Mouse (Mus musculus): ENCODE results near the gene Rsad2. TPM values are rescaled to one million over a fixed set of nuclear protein-coding genes. Genes with fewer than 3 reads are reported as not detected.
"Not testable (repeated sequence)": the region's sequence is repeated elsewhere in the genome, so short reads cannot be mapped to it uniquely, and the experiment has no call there.

Gene Rsad2
- total RNA-seq (2021): 1 to 10 TPM in 1 of 2 experiments, under 1 TPM in 1; 0.46 to 1.0 TPM
- long read RNA-seq: 0 reads

DNA sequence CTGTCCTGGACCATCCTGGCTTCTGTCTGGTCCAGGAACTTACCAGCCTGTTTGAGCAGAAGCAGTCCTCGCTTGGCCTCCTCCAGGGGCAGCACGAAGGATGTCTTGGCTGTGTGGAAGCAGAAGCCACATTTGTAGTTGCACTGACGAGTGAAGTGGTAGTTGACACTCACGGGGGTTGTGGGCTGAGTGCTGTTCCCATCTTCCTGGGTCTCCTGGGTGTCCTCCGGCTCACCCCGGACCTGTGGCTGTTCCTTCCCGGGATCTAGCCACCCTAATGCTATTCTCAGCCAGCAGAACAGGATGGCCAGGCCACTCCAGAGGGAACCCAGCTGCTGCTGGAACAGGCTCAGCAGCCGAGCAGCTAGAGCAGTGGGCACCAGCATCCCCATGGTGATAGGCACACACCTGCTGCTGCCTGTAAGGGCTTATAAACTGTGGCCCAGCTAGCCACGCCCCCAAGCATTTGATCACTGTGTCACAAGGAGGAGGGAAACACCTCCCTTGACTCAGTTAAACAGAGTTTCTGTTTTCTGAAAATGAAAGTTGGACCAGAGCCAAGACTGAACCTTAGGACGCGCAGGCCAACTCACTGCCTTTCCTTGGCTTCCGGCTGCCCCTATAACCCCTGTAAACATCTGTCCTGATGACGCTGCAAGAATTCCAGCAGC lies at the start of gene Rsad2:
Rsad2 (minus strand) TSS at position 425 of the 671 bp plus-strand sequence.
- DNase-seq (ENCODE audit: low spot score in 2 of 2): peak; percentile 29 to 31

DNA sequence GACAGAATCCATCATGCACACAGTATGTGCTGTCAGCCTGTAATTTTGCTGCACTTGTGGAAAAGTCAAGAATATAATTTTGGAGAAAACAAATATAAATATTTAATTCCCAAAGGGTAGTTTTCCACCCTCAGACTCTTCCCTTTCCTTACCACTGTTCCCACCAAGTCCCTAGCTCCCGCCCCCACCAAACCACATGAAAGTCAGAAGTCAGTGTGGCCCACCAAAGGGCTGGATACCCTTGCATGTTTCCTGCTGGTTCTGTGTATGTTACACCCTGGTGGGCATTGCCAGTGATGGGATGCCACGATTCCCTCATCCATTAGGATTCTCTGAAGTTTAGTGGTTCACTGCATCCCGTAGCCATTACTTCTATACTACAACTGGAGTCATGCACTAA lies 44.8 kb upstream of the Rsad2 start:
- no peak for DNase-seq (ENCODE audit: low spot score in 2 of 2)

DNA sequence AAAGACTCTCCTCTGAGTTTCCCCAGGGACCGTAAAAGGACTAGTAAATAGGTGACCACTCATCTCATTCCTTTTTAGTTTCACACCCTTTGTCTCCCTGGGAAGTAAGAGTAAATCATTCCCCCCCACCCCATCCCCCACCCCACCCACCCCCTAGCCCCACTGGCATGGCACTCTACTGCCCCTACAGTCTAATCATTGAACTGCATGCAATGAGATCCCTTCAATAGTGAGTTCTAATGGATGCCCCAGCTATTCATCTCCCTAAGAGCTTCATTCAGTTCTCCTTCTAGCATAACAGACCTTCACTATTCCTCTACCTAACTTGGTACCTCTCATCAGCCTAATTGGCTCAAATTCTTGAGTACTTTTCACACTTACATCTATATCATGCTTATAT lies 33.7 kb upstream of the Rsad2 start:
- no peak for DNase-seq (ENCODE audit: low spot score in 2 of 2)

- DNase-seq (ENCODE audit: low spot score in 2 of 2): no peak
These were observed 32.5 kb upstream of the Rsad2 start for GRCm38 (mm10) chr12:26488617-26489274.

DNA sequence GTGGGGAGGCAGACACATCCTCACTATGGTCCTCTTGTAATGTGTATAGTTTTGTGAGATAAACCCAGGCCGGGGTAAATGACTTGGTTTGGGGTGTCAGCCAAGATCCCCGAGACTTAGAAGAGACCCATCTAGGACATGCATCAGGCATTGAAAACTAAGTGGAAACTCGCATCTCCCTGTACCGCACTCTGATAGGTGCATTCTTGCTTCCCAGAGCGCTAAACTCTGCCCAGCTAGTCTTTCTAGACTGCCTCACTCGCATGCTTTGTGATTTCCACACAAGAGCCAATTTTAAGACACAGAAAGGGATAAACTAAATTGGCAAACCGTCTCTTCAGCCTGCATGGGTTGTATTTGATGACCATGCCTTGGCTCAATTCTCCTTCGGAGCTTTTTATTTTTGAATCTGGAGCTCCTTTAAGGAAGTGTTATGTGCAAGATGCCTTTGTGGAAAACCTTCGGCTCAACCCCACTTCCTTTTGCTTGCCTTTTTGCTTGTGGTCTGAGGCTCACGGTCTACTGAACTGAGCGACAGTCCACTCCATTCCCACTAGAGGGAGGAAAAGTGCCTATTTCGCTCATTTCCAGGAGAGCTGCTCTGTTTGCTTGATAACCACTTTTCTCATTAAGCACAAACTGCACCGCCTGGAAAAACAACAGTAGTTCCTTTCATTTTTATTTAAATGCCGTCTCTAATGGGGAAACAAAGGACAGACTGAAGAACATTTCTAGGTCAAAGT lies 31.8 kb upstream of the Rsad2 start:
- DNase-seq (ENCODE audit: low spot score in 2 of 2): peak; percentile 56 to 57

- DNase-seq (ENCODE audit: low spot score in 2 of 2): not testable (repeated sequence)
These were observed 29.7 kb upstream of the Rsad2 start for GRCm38 (mm10) chr12:26485738-26486580.

DNA sequence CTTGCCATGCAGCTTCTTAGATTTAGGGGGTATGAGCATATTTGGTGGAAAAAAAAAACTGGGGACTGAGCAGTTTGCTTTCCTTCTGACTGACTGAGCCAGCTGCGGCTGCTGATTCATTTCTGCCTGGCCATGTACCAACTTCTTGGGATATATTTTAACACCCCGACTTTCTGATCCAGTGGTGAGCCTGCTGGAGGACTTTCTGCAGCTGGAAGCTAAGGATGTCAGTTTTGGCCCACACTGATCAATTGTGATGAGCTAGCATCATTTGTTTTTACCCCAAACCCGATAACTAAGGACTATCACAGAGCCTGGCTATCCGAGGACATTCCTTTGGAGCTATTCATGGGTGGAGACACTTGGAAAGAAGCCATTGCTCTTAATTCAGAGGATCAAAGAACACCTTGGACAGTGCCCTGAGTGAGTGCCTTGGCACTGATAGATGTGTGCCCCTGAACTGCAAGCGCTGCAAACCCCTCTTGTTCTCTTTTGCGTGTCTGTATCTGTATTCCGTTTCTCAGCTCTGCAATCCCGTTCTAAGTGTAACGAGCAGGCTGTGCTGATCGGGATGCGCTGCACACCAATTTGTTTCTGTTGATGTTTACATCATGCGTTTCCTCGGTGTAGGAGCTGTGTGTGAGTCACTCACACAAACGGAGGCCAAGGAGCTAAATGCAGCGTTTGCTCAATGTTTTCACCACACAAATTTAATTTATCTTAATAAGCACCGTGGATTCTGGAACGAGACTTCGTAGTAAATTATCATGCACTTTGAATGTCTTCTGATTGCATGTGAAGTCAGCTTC lies 22.1 kb upstream of the Rsad2 start:
- DNase-seq (ENCODE audit: low spot score in 2 of 2): no peak

- DNase-seq (ENCODE audit: low spot score in 2 of 2): no peak
These were observed 20.9 kb upstream of the Rsad2 start for GRCm38 (mm10) chr12:26477198-26477597.

GRCm38 (mm10) chr12:26473746-26474145 lies 17.5 kb upstream of the Rsad2 start:
- DNase-seq (ENCODE audit: low spot score in 2 of 2): no peak

DNA sequence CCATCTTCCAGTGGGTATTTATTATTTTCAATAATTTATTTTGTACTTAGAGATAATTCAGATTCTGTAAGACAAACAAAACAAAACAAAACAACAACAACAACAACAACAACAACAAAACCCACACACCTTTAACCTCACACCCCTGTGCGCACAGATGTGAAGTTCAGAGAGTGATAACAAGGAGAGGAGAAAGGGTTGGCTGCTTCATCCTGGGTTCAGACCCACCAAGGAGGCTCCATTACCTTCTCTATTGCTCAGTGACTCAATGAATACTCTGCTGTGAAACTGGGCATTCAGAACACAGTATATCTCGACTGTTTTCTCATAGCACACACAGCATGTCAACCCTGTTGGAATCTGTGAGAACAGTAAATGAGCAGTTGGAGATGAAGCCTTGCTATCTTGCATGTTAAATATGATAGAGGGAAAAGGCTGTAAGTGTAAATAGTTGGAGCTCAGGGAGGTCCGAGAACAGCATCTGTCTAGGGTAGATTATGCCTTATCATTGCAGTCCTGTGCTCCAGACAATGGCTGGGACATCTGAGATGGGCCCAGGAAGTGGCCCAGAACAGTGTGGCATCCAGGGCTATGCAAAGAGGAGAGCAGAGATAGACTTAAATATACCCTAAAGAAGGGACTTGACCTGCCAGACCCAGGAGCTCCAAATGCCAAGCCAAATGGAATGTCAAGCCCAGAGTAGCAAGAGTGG lies 16.7 kb upstream of the Rsad2 start:
- no peak for DNase-seq (ENCODE audit: low spot score in 2 of 2)

- DNase-seq (ENCODE audit: low spot score in 2 of 2): no peak
These were observed 15.1 kb upstream of the Rsad2 start for GRCm38 (mm10) chr12:26471376-26471775.

- DNase-seq (ENCODE audit: low spot score in 2 of 2): no peak
These were observed 13.8 kb upstream of the Rsad2 start for GRCm38 (mm10) chr12:26470042-26470409.

GRCm38 (mm10) chr12:26469098-26470041 lies 13.1 kb upstream of the Rsad2 start, which contains the start of gene Cmpk2:
Cmpk2 (plus strand) TSS chr12:26469204.
- peak; percentile 90 to 93 for DNase-seq (ENCODE audit: low spot score in 2 of 2)

DNA sequence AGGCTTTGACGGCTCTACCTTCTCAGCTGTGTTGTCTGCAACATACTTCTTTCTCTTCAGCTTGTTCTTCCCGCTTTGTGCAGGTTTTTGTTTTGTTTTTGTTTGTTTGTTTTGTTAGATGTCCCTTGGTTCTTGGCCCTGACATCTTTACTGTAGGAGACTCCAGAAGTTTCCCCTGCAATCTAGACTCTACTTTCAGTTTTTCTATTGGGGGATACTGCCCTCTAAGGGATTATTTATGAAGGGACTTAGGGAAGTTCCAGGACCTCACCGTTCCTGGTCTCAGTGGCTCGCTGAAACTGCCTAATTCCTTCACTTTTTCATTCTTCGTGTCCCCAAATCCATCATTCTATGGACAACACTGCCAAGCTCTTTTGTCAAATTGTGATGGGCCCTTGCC lies 9.3 kb upstream of the Rsad2 start:
- DNase-seq (ENCODE audit: low spot score in 2 of 2): no peak

GRCm38 (mm10) chr12:26460091-26460490 lies 3.8 kb upstream of the Rsad2 start:
- DNase-seq (ENCODE audit: low spot score in 2 of 2): no peak

DNA sequence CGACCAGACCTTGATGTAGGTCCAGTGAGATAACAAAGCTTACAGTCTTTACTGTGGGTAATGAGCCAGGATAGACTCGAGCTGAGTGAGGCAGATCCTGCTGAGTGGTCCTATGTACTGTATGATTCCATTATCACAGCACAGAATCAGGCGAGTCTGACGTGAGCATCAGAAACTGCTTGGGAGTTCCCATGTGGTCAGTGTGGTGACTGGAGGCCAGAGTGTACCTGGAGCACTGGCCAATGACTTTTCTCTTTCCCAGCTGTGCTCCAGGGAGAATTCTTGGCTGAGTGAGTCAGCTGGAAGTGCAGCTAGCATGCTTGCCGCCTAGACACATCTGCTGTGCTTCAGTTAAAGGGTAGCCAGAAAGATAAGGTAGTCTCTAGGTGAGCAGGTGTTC lies 1.6 kb downstream of the Rsad2 start:
- no peak for DNase-seq (ENCODE audit: low spot score in 2 of 2)

GRCm38 (mm10) chr12:26452951-26453350 lies 3.3 kb downstream of the Rsad2 start:
- no peak for DNase-seq (ENCODE audit: low spot score in 2 of 2)

DNA sequence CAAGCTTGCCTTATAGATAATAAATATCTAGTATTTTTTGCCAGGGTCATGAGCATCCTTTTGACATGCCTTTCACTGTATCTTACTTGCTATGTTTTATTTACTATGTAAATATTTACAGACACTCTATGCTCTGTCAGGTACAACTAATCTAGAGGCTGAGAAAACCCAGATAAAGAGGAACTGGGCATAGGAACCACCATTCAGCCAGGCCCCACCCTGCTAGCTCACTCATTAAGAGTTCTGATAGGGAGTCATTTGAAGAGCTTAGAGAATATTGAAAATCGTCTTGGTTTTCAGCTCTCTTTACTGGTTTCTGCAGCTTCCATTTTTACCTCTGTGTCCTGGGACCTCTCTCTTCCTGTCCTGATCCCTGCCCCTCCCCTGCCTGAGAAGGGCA lies 5.1 kb downstream of the Rsad2 start:
- no peak for DNase-seq (ENCODE audit: low spot score in 2 of 2)

- no peak for DNase-seq (ENCODE audit: low spot score in 2 of 2)
These were observed 6.8 kb downstream of the Rsad2 start for GRCm38 (mm10) chr12:26449483-26449882.
